Mouse (Mus musculus): ENCODE data around the gene Ovca2.
"Not testable (repeated sequence)": the region's sequence is repeated elsewhere in the genome, so short reads cannot be mapped to it uniquely, and the experiment has no call there.

The Ovca2 gene

DNA sequence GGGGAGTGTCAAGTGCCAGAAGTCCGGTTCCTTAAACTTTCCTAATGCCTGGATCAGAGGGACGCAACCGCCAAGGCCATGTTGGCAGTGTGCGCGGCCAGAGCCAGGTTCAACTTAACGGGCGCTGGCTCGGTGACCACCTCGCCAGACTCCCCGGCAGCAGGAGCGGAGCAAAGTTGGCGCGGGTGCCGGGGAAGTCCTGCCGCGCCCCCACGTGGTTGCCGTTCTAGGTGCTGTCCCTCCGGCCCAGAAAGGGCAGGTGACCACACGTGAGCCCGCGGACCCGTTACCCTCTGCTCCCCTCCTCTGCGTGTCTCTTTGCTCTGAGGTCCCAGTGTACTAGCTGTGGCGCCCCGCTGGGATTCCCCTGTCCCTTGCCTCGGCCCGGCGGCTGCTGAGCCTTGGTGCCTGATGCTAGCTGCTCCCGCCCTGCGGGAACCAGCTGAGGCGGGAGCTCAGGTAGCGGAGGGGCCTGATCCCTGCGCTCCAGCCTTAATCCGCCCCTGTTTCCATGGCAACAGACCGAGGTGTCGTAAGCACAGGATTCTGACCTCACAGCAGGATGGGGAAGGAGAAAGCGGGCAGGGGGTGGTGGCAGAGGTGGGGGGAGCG is 16.3 kb upstream of the Ovca2 start:
- DNase-seq: peak; percentile 49 to 55

GRCm38 (mm10) chr11:75194121-75194849 is 15.7 kb upstream of the Ovca2 start:
- DNase-seq: peak in 1 of 2 experiments; percentile 39

DNA sequence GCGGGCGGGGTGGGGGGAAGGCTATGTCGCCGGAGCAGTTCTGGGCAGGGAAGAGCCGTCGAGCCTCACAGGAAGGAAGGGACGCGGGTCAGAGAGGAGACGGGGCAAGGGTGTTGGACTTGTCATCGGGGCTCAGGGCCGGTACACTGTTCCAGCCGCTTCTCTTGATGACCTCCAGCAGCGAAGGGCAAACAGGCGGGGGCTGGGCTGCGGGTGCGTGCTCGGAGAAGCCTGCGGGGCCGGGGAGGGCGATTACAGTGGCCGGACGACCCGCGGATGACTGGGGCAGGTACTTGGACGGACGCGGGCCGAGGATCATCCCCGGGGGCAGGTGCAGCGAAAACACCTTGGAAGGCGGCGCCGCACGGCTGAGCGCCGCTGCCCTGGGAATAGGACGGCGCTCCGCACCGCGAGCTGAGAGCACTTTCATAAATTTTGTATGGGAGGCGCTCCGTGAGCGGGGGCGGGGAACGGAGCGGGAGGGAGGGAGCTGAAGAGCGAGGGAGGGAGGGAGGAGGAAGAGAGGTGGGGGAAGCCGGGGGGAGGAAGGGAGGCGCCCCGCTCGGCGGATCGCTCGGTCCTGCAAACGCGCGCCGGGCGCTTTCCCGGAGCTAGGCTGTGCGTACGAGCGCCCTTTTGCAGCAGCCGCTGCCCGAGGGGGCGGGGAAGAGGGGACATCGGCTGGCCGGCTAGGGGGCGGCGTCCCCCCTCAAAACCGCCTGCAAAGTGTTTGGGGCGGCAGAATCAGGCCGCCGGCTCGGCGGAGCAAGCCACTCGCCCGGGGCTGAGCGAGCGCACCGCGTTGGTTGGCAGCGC is 14.8 kb upstream of the Ovca2 start, which contains the start of gene Rtn4rl1:
Gene Rtn4rl1 (plus strand): TSS at position 528 of the 816 bp plus-strand sequence.
- peak; percentile 68 to 77 for DNase-seq

- peak; percentile 86 to 89 for DNase-seq
These were observed 13.9 kb upstream of the Ovca2 start for GRCm38 (mm10) chr11:75192336-75193214.

DNA sequence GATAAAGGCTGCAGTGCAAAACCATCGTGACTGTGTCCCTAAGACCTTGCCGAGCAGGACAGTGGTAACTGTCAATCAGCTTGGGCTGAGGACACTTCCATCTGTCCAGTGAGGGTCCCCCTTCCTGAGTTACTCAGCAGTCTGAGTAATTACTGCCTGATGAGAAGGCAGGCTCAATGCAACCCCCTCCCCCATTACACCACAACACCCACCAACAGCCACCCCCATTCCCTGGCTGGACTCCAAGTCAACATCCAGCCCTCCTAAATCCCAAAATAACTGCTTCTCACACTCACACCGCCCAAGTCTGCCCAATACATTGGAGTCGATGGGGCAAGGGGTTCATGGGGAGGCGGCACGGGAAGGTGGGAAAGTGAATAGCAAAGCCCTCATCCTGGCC is 13.2 kb upstream of the Ovca2 start:
- DNase-seq: no peak

- no peak for DNase-seq
These were observed 12.3 kb upstream of the Ovca2 start, which contains the start of gene Dph1 for GRCm38 (mm10) chr11:75190905-75191441. TSS of gene Dph1 (minus strand) at chr11:75191241.

DNA sequence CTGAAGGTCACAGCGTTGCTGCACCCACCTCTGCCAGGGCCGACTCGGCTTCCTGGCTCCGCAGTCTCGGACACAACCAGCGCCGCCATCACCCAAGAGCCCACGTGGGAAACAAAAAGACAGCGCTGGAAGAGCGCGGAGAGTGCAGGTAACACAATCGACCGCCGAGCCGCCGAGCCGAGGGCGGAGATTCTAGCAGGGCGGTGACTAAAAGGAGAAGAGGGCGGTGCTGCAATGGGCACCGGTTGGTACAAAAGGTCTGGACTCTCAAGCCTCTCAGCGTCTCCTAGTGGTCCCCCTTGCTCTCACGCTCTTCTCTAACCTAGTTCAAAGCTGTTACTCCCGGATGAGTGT is 11.7 kb upstream of the Ovca2 start:
- DNase-seq: peak; percentile 89 to 90

GRCm38 (mm10) chr11:75189713-75190370 is 11.2 kb upstream of the Ovca2 start:
- no peak for DNase-seq

DNA sequence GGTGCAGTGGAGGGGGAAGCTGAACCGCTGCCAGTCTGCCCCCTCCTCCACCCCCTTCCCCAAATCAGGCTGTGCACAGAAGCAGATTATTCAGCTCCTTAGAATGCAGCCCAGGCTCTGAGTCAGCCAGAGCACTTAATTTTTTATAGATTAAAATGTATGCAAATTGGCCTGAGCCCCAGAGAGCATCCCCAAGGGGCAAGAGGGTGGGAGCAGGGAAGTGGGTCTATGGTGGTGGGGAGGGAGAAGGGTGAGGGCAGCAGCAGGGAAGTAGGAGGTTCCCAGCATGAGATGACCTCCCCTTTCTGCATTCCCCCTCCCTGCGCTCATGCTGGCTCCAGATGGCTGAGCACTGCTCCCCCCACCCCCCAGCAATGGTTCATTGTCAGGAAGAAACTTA is 6.4 kb upstream of the Ovca2 start:
- no peak for DNase-seq

GRCm38 (mm10) chr11:75184573-75184972 is 5.9 kb upstream of the Ovca2 start:
- no peak for DNase-seq

DNA sequence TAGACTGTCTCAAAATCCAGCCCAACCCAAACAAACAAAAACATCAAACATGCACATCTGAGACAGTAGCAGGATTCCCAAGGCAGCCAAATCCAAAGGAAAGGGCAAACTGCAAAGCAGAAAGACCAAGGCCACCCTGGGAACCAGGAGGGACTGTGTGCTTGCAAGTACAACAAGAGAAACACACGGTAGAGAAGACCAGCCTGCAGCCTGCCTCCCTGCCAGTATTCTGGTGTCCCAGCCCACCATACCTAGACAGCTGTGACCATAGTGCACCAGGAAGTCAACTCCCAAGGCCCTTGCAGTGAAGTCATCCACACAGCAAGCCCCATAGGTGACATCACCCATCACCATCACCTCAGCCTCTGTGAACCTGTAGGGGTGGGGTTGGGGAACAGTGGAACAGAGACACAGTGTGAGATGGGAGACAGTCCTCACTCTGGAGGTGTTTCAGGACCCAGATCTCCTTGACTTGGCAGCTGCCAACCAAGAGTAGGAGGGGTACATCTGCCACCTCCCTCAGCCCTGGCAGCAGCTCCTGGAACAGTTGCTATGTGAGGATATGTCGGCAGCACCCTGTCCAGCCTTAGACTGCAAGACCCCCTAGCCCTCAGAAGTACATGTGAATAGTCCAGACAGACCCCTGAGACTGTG is 5.4 kb upstream of the Ovca2 start:
- DNase-seq: no peak

DNA sequence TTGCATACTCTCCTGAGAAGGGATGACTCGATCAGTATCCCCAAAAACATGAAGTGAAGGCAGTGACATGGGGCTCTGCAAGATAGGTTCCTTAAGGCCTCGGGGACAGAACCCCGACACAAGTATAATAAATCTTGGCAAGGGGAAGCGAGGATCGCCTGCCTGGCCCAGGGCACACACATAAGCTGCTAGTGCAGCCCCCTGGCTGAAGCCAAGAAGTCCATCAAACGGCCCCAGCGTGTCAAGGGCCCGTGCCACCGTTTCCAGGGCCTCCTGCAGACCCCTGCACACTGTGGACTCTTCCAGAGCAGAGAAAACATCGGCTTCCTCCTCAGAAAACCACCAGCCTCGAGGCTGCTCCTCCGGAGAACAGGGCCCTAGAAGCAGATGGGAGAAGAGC is 624 bp downstream of the Ovca2 start:
- DNase-seq: no peak

GRCm38 (mm10) chr11:75174574-75174973 is 4.1 kb downstream of the Ovca2 start:
- DNase-seq: not testable (repeated sequence)

DNA sequence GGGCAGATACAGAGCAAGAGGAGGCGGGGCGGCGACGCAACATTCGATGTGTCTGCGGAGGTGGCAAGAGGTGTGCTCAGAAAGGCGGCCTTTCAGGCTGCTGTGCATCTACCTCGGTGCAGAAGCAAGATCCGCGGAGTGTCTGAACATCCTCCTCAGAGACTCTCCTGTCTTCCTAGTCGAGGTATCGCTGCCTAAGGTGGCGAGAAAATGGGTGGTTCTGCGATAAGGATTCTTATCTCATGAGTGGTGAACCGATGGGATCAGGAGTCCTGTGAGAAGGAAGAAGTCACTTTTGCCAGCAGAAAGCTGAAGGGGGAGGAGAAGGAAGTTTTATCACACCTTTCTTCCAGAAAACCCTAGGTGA is 4.9 kb downstream of the Ovca2 start:
- no peak for DNase-seq

GRCm38 (mm10) chr11:75173095-75173798 is 5.4 kb downstream of the Ovca2 start:
- peak; percentile 89 to 90 for DNase-seq

GRCm38 (mm10) chr11:75172151-75173094 is 6.2 kb downstream of the Ovca2 start:
- peak; percentile 43 to 49 for DNase-seq

DNA sequence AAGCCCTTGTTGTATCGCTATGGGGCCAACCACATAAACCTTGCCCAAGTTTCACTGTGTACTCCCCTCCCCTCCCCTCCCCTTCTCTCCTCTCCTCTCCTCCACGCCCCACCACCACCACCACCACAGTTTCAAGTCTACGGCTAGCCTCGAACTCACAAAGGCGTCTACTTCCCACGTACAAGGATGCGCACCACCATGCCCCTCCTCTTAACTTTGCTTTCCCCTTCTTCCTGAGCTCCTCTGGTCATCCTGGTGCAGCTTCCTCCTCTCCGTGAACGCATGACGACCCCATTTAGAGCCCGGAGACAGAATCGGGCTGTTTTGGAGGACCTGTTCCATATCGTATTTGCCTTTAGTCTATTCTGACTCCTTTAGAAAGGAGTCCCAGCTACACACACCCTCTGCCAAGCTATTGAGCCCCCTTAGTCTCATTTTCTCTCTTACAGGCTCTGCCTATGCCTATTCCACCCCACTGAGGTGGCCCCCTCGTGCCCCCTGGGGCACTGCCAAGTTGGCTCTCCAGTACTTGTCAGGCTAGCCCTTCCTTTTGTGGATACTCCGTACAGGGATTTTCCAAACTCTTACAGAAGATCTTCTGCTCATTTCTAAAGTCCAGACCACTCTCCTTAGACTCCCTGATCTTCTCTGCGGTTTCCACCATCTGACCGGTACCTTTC is 7.3 kb downstream of the Ovca2 start:
- peak in 1 of 2 experiments; percentile 20 for DNase-seq

GRCm38 (mm10) chr11:75170136-75170751 is 8.4 kb downstream of the Ovca2 start:
- peak; percentile 92 to 93 for DNase-seq
